Mouse (Mus musculus) lung, postnatal 10 days (tissue): Measurements from ENCODE around the gene Thap12.

Experiments used
- DNase-seq: peaks from one replicate; pipeline ENCODE4 v3.0.0; 2021

Gene Thap12

GRCm38 (mm10) chr7:98702283-98703240 is at the start of gene Thap12:
Thap12 (plus strand) TSS chr7:98703103.
- DNase-seq = peak; percentile 100

- DNase-seq = peak; percentile 94
Observed at GRCm38 (mm10) chr7:98655681-98656530, 47.0 kb upstream of the Thap12 start.

- peak; percentile 97 for DNase-seq
Observed at GRCm38 (mm10) chr7:98656531-98657221, 46.2 kb upstream of the Thap12 start, which contains the start of gene Emsy. Emsy (minus strand) TSS chr7:98656783.

- peak; percentile 9 for DNase-seq
Observed at GRCm38 (mm10) chr7:98665166-98665565, 37.7 kb upstream of the Thap12 start.

GRCm38 (mm10) chr7:98665726-98666125 is 37.2 kb upstream of the Thap12 start:
- DNase-seq = no peak

- DNase-seq = no peak
Observed at GRCm38 (mm10) chr7:98667956-98668746, 34.8 kb upstream of the Thap12 start.

GRCm38 (mm10) chr7:98670831-98671230 is 32.1 kb upstream of the Thap12 start:
- no peak for DNase-seq

- DNase-seq = peak; percentile 5
Observed at GRCm38 (mm10) chr7:98671416-98671815, 31.5 kb upstream of the Thap12 start.

GRCm38 (mm10) chr7:98672241-98672955 is 30.5 kb upstream of the Thap12 start:
- DNase-seq = peak; percentile 74

GRCm38 (mm10) chr7:98674344-98674743 is 28.6 kb upstream of the Thap12 start:
- no peak for DNase-seq

- no peak for DNase-seq
Observed at GRCm38 (mm10) chr7:98677511-98677910, 25.4 kb upstream of the Thap12 start.

GRCm38 (mm10) chr7:98678441-98678840 is 24.5 kb upstream of the Thap12 start:
- peak; percentile 36 for DNase-seq

GRCm38 (mm10) chr7:98680691-98681090 is 22.2 kb upstream of the Thap12 start:
- DNase-seq = no peak

GRCm38 (mm10) chr7:98682821-98683220 is 20.1 kb upstream of the Thap12 start:
- no peak for DNase-seq

GRCm38 (mm10) chr7:98685895-98686294 is 17.0 kb upstream of the Thap12 start:
- DNase-seq = peak; percentile 70

GRCm38 (mm10) chr7:98690126-98690525 is 12.8 kb upstream of the Thap12 start:
- no peak for DNase-seq

GRCm38 (mm10) chr7:98690831-98691230 is 12.1 kb upstream of the Thap12 start:
- DNase-seq = no peak

GRCm38 (mm10) chr7:98692761-98693546 is 9.9 kb upstream of the Thap12 start:
- peak; percentile 36 for DNase-seq

- peak; percentile 53 for DNase-seq
Observed at GRCm38 (mm10) chr7:98694046-98694445, 8.9 kb upstream of the Thap12 start.

- peak; percentile 47 for DNase-seq
Observed at GRCm38 (mm10) chr7:98697496-98697895, 5.4 kb upstream of the Thap12 start.
